In the genomic region with DNA sequence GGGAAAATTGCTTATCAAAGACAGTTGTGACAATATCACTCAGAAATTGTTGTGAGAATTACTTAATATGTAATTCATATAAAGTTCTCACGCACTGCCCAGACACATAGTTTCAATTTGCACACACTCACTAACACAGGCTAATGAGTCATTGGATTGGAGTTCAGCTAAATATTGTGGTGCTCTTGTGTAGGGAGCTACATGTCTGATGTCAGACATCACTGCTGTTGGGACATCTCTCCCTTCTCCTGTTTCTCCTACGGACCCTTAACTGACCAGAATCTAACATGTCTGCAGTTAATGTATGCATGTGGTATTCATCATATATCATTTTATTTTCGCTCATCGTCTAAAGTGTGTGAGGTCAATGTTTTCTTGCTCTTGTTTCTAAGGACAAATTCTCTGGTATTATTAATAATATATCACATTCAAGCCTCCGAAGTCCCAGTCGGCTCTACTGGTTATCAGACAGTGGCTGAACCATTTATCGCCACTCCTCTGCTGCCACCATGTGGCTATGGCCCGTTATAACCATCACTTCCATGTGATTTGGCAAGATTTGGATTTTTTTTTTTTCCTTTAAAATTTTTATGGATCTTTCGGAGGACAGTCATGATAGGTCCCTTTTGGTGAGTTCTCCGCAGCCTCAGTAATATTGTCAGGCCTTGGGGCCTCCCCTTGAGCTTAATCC, we compare ENCODE assay signal across 9 mouse cellular contexts. TPM values are rescaled to one million over a fixed set of nuclear protein-coding genes. Genes with fewer than 3 reads are reported as not detected.
A peak's percentile ranks its signal among the peaks of the same experiment; 100 is the strongest.
DNase-seq lines count a peak whose midpoint lies in the region; ATAC-seq and TF ChIP-seq lines count a peak whose summit lies in the region.
"Had no signal": no experiment of that assay in that cellular context is flagged by ENCODE, and none has a peak within 500 bp of the region (broad histone marks: within the 10 kb centered on the region; RNA-seq: fewer than 3 reads in every experiment).

No protein-coding gene starts in this region.

- no peak overlapping the region for H3K4me3 ChIP-seq in cerebellum, adult 2 months (replicated peaks; ENCODE audit: insufficient read depth, low read depth, low read length)
- H3K4me3 ChIP-seq in lung, postnatal 0 days (ENCODE audit: low read depth, low read length) = no peak overlapping the region
- H3K4me3 ChIP-seq: stomach, embryonic 15.5 days had no signal

- no peak overlapping the region for H3K9ac ChIP-seq in lung, postnatal 0 days (replicated peaks; ENCODE audit: low read depth)
- H3K9ac ChIP-seq: stomach, embryonic 15.5 days had no signal

- TF ChIP-seq EP300 in lung, postnatal 0 days (IDR thresholded peaks at IDR 0.05) = no peak

- H3K27me3 ChIP-seq in cerebellum, adult 2 months (ENCODE audit: control insufficient read depth, insufficient read depth, low read length) = no peaks in the 10 kb centered on the region; the same call in 1 of the 2 replicates
- no peaks in the 10 kb centered on the region for H3K27me3 ChIP-seq in lung, postnatal 0 days (replicated peaks; ENCODE audit: insufficient read depth, low read length)
- H3K27me3 ChIP-seq: stomach, embryonic 15.5 days had no signal

- no peak for TF ChIP-seq POLR2A in cerebellum, adult 2 months (IDR thresholded peaks at IDR 0.05; ENCODE audit: borderline replicate concordance, insufficient read depth, low read length)

- peak; percentile 62 for TF ChIP-seq CTCF in cerebellum, adult 2 months (IDR thresholded peaks at IDR 0.05; ENCODE audit: borderline replicate concordance, insufficient read depth, low read depth, low read length)
- TF ChIP-seq CTCF in lung, postnatal 0 days (IDR thresholded peaks at IDR 0.05) = peak; percentile 79

- H3K27ac ChIP-seq in cerebellum, adult 2 months (ENCODE audit: insufficient read depth, low read length) = no peak overlapping the region
- H3K27ac ChIP-seq in lung, postnatal 0 days (ENCODE audit: low read length) = no peak overlapping the region
- H3K27ac ChIP-seq: stomach, embryonic 15.5 days had no signal

- WGBS in cerebellum, adult 2 months = 54% methylated on average over 10 of the region's 10 CpGs
- WGBS in lung, postnatal 0 days = 52% methylated on average over 10 of the region's 10 CpGs

- ATAC-seq in cerebellum, adult (ENCODE audit: insufficient number of reproducible peaks, low FRiP score, low TSS enrichment) = no peak
- ATAC-seq in lung, postnatal 0 days = peak; percentile 55

- no peaks in the 10 kb centered on the region for H3K4me1 ChIP-seq in cerebellum, adult 2 months (ENCODE audit: control insufficient read depth, insufficient read depth, low read length)
- H3K4me1 ChIP-seq in lung, postnatal 0 days (ENCODE audit: insufficient read depth, low read depth, low read length) = no peaks in the 10 kb centered on the region
- H3K4me1 ChIP-seq: stomach, embryonic 15.5 days had no signal

- no peak overlapping the region for H3K4me2 ChIP-seq in lung, postnatal 0 days (replicated peaks; ENCODE audit: low read depth, low read length)
- H3K4me2 ChIP-seq: stomach, embryonic 15.5 days had no signal

- H3K9me3 ChIP-seq in lung, postnatal 0 days (ENCODE audit: low read length) = no peaks in the 10 kb centered on the region
- H3K9me3 ChIP-seq: stomach, embryonic 15.5 days had no signal

- no peaks in the 10 kb centered on the region for H3K36me3 ChIP-seq in lung, postnatal 0 days (ENCODE audit: insufficient read depth, low read length)
- H3K36me3 ChIP-seq: stomach, embryonic 15.5 days had no signal

- peak; percentile 33 to 44 for DNase-seq in cerebellum, adult 2 months
- peak; percentile 76 for DNase-seq in testis, postnatal 10 days (ENCODE audit: low spot score)
- DNase-seq in testis, postnatal 14 days (ENCODE audit: low spot score) = no peak
- DNase-seq in cerebellum, postnatal 36 days = peak; percentile 46 to 61
- peak; percentile 38 for DNase-seq in induced T-regulatory cell, adult 2 months (ENCODE audit: low read depth)
- DNase-seq in lung, postnatal 0 days (ENCODE audit: low spot score) = peak; percentile 62
- DNase-seq in right cerebral cortex, postnatal 10 days (ENCODE audit: low spot score in 2 of 2) = peak; percentile 61 to 77

RNA-seq across cellular contexts. Expression of a gene that starts 12.3 kb away (rescaled TPM):
- not detected in 2 replicates for polyA plus RNA-seq in cerebellum, adult 2 months (2012; rRNA removed)
- not detected in 2 replicates for polyA plus RNA-seq in lung, postnatal 0 days (2015; fragmentation: Nextera tagmentation; extraction: Ambion mirVana)
- polyA plus RNA-seq: stomach, embryonic 15.5 days had no signal

RNA-seq across cellular contexts. Expression of a gene that starts 20.5 kb away (rescaled TPM):
- polyA plus RNA-seq in cerebellum, adult 2 months (2012; rRNA removed) = 31.0 and 33.7 TPM in 2 replicates
- 38.1 and 41.8 TPM in 2 replicates for polyA plus RNA-seq in lung, postnatal 0 days (2015; fragmentation: Nextera tagmentation; extraction: Ambion mirVana)
